Mouse (Mus musculus) small intestine, adult 10 weeks (tissue): ENCODE measurements around the gene Usp4. TPM values are rescaled to one million over a fixed set of nuclear protein-coding genes. Genes with fewer than 3 reads are reported as not detected.

ENCODE experiments used
- polyA plus RNA-seq: library from polyadenylated mRNA; stranded (reverse); fragments of 350-450 nt; fragmentation: Illumina TruSeq; extraction: RNeasy Lipid Tissue Mini Kit (QIAGEN cat#74804); gene quantifications from one replicate; pipeline ENCODE4 v1.2.3, GENCODE M21; 2014; ENCODE audit warnings: low replicate concordance

Usp4 gene
- 45.5 TPM for polyA plus RNA-seq

DNA sequence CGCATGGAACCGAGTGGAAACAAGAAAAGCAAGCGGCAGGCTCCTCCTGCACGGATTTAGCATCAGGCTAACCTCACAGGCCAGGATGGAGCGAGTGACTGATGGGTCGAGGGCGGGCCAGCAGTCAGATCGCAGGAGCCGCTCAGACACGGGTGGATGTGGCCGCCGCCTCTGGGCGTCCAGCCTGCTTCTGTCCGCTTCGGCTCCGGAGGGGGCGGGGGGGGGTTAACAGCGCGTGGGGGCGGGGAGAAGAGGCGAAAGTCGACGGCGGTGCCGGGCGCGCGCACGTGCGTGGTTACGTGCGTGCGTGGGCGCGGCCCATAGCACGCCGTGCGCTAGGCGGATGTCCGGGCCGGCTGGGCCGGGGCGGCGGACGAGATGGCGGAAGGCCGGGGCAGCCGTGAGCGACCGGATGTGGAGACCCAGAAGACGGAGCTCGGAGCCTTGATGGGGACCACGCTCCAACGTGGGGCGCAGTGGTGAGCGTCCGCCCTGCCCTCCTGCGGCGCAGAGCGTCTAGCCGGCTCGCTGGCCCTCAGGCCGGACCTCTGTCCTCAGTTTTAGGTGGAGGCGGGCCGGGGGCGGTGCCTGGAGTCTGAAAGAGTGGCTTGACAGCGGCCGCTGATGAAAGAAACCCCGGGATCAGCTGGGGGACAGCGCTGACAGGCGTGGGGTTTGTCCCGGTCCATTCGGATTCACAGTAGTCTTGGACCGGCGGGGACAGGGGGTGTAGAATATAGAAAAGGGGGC, at the start of gene Usp4:
Usp4 (plus strand) TSS at position 314 of the 750 bp plus-strand sequence.

DNA sequence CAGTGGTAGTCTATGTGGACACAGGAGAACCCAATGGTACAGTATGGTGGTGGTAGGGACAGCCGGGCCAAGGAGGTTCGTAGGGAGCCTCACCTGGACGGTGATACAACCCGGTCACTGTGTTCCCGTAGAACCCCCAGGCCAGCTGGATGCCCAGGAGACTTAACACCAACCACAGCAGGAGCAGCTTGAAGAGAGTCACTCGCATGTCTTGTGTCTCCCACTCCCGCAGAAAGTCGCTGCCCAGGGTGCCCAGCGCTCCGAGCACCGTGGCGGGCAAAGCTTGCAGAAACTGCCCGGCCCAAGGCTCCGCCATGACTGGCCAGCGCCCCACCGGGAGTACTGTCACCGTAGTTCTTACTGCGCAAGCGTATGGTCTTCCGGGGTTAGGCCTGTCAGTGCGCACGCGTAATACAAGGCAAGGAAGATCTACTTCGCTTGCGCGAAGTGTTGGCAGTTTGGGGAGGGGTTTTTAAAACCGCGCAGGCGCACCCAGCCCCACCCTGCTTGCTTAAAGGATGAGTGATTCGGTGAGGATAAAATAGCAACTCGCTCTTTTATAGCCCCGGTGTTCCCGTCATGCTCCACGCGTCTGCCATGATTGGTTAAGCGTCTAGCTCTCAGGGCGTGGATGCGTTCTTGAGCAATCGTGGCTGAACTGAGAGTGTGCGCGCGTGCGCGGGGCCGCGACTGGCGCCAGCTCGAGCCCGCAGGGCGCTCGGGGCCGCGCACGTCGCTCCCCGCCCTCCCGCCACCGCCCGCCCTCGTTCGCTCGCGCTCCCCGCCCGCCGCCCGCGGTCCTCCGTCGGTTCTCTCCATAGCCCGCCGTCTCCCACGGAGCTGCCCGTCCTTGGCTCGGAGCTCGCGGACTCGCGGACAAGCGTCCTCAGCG, 41.8 kb upstream of the Usp4 start, which contains the start of the genes Rhoa and Tcta:
Rhoa (plus strand) TSS at position 501 of the 892 bp plus-strand sequence.
Tcta (minus strand) TSS at position 532 of the 892 bp plus-strand sequence.

DNA sequence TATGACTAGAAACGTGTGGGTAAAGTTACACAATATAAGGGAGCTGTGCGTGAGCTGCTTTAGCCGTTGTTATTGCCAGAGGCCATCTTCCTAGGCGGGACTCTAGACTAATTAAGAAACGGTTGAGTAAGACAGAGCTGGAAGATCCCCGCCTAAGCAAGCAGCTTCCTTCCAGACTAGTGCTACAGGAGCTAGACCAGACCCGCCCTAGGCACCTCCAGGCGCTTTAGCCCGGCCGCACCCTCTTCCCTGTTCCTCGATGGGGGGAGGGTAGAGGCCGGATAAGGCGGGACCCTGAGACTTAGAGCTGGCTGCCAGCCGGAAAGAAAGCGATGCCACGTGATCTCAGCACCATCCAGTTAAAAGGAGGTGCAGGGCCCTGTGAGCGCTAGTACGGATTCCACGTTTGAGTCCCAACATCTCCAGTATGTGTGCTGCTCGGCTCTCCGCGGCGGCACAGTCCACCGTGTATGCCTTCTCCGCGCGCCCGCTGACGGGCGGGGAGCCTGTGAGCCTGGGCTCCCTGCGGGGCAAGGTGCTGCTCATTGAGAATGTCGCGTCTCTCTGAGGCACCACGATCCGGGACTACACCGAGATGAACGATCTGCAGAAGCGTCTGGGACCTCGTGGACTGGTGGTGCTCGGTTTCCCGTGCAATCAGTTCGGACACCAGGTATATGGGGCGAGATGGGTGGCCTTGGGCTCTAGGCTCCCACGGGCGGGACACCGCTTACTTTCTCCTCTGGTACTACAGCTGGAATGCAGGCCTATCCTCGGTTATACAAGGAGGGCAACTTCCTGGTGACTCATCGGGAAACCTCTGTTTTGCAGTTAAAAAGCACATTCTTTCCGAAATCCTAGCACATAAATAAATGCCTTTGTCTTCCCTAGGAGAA, 8.5 kb upstream of the Usp4 start, which contains the start of gene Gpx1:
Gpx1 (plus strand) TSS at position 18 of the 896 bp plus-strand sequence.

DNA sequence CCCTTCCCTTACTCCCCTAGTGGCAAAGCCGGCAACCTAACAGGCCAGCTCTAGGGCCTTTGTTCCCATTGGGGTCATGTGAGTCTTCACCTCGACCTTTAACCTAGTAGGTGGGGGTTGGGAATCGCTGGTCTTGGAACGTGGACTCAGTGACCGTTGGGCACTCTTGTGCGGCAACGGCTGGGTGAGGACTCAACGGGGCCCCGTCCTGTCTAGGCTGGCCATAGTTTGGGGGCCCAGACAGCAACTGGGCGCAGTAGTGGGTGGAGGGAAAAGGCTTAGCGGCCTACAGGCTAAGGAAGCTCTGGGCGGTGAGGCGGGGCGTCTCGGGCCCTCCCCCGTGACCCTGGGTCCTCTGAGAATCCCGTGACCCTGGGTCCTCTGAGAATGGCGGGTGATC, 45.0 kb downstream of the Usp4 start, which contains the start of gene 1700102P08Rik:
1700102P08Rik (plus strand) TSS at position 130 of the 400 bp plus-strand sequence.

DNA sequence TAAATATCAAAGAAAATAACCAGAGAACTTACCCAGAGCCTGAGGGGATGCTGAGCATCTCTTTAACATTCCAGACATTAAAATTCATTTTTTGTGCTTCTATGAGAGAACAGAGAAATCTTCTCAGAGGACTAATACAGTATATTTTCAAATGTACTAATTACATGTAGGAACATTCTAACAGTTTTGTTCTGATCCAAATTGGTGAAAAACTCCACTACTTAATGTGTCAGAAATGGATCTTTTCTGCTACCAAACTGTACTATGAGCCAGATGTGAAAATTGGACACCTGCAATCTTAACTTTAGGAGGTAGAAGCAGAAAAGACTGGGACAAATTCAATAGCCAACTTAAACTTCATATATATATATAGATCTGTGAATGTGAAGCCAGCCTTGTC, 80.7 kb downstream of the Usp4 start, which contains the start of gene Ccdc36:
Ccdc36 (minus strand) TSS at position 101 of the 400 bp plus-strand sequence.

DNA sequence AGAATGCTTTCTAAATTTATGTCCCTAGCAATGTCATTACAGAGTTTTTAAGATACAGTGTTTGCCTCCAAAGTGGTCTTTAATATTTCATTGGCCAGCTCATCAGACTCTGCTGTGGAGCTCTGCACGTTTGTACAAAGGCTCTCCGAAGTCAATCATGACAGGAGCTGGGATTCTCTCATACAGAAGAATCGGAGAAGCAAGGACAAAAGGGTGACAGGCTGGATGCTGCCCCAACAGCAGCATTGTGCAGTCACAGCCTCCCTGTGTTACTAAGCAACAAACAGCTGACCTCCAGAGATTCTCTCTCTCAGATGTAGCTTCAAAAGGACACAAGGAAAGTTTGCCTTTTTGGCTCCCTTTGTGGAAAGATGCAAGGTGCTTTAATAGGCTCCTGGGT, 88.5 kb downstream of the Usp4 start, which contains the start of gene BC048562:
BC048562 (plus strand) TSS at position 301 of the 400 bp plus-strand sequence.

Other genes starting within 250 kb of the Usp4 start
- 0.19 TPM for gene Bsn, start 157.5 kb upstream of the Usp4 start, polyA plus RNA-seq
- 31.6 TPM for gene Dag1, start 83.9 kb upstream of the Usp4 start, polyA plus RNA-seq
- 4.0 TPM for gene Nicn1, start 57.4 kb upstream of the Usp4 start, polyA plus RNA-seq
- 0.45 TPM for gene Amt, start 51.0 kb upstream of the Usp4 start, polyA plus RNA-seq
- 419 TPM for gene Rhoa, start 41.7 kb upstream of the Usp4 start, polyA plus RNA-seq
- gene Tcta, start 41.7 kb upstream of the Usp4 start, polyA plus RNA-seq: 11.5 TPM
- 13.5 TPM for gene Gpx1, start 8.9 kb upstream of the Usp4 start, polyA plus RNA-seq
- 1.4 TPM for gene 1700102P08Rik, start 45.0 kb downstream of the Usp4 start, polyA plus RNA-seq
- gene Ccdc36, start 80.6 kb downstream of the Usp4 start, polyA plus RNA-seq: not detected
- gene BC048562, start 88.6 kb downstream of the Usp4 start, polyA plus RNA-seq: not detected
- 2.2 TPM for gene Ccdc71, start 112.7 kb downstream of the Usp4 start, polyA plus RNA-seq
- not detected for gene Klhdc8b, start 113.7 kb downstream of the Usp4 start, polyA plus RNA-seq
- gene Lamb2, start 131.9 kb downstream of the Usp4 start, polyA plus RNA-seq: 0.67 TPM
- gene Usp19, start 142.7 kb downstream of the Usp4 start, polyA plus RNA-seq: 4.3 TPM
- gene Qars, start 159.9 kb downstream of the Usp4 start, polyA plus RNA-seq: 84.5 TPM
- gene Qrich1, start 169.0 kb downstream of the Usp4 start, polyA plus RNA-seq: 34.9 TPM
- 13.3 TPM for gene Impdh2, start 212.4 kb downstream of the Usp4 start, polyA plus RNA-seq
- gene Ndufaf3, start 219.6 kb downstream of the Usp4 start, polyA plus RNA-seq: 2.7 TPM
- 2.3 TPM for gene Dalrd3, start 222.0 kb downstream of the Usp4 start, polyA plus RNA-seq
- 0.67 TPM for gene Wdr6, start 230.9 kb downstream of the Usp4 start, polyA plus RNA-seq
- gene P4htm, start 249.8 kb downstream of the Usp4 start, polyA plus RNA-seq: not detected